Mouse (Mus musculus) cerebellum, adult 2 months (tissue): Measurements from ENCODE around the gene Ak4.

Experiments
- CTCF ChIP-seq: fragments of 200-500 bp; IDR thresholded peaks from 2 replicates; pipeline ENCODE4 v1.5.1; 2011; ENCODE audit warnings: low read depth, mild to moderate bottlenecking, control low read depth, low read length, moderate library complexity, borderline replicate concordance; ENCODE audit not compliant: insufficient read depth
- POLR2A ChIP-seq: fragments of 200-500 bp; IDR thresholded peaks from 2 replicates; pipeline ENCODE4 v1.6.1; 2011; ENCODE audit warnings: low read length, control low read depth, borderline replicate concordance; ENCODE audit not compliant: insufficient read depth

DNA sequence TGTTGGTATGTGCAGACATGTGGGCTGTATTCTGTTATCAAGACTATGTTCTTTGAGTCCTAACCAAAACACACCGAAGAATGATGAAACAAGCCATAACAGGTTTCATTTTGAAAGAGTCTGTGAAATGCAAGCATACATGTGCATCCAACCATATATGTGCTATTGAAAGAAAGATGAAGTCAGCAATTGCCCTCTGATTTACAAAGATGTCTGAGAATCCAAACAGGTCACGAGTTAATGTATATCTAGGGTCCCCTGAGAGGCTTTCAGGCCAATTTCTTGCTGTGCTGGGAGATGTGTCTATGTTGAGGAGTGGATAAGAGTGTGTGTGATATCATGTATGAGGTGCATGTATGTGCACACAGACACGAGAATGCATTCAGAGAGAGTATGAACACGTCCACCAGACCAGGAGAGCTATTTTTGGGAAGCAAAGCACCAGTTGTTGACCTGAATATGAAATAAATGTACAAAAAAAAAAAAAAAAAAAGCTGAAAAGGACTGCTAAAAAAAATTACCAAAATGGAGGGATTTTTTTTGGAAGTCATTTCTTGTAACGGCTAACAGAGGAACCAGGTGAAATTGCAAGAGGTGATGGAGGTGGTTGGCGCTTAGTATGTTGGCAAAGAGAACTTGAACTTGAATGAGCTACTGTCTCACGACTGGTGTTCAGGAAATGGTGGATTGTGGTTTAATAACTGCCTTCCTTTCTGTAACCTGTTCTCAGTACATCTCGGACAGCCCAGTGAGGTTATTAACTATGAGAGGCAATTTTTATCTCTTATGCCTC lies 91.2 kb downstream of the Ak4 start:
- TF ChIP-seq POLR2A (no peak), CTCF (no peak)
